Mouse (Mus musculus): ENCODE measurements around the gene Naif1. TPM values are rescaled to one million over a fixed set of nuclear protein-coding genes. Genes with fewer than 3 reads are reported as not detected.

The Naif1 gene
- total RNA-seq, 4 experiments from 2014 or later = 3.8 to 4.1 (median 3.9) TPM

- DNase-seq (ENCODE audit: low spot score in 2 of 2) = no peak
Observed at GRCm38 (mm10) chr2:32500461-32500860, 50.2 kb downstream of the Naif1 start.

GRCm38 (mm10) chr2:32501754-32502324 lies 51.6 kb downstream of the Naif1 start:
- DNase-seq (ENCODE audit: low spot score in 2 of 2) = no peak

- DNase-seq (ENCODE audit: low spot score in 2 of 2) = no peak
Observed at GRCm38 (mm10) chr2:32502843-32503242, 52.6 kb downstream of the Naif1 start.

DNA sequence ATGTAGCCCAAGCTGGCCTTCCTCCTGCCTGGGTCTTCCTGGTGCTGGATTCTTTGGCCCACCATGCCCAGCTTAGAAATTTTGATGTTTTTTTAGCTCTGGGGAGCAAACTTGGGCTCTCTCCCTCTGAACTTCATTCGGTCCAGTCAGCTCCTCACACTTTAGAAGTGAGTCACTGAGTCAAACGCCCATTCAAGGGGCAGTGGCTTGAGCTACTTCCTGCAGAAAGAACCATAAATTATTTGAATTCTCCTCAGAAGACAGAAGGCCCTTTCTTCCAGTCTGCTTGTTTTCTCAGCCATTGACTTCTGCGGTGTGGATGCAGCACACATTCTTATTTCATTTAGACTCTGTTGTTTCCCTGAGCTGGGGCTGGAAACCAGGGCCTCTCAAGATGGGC lies 53.3 kb downstream of the Naif1 start:
- no peak for DNase-seq (ENCODE audit: low spot score in 2 of 2)

- DNase-seq (ENCODE audit: low spot score in 2 of 2) = no peak
Observed at GRCm38 (mm10) chr2:32505536-32505935, 55.3 kb downstream of the Naif1 start.

Other genes starting within 250 kb of the Naif1 start
- 10 to 100 TPM; 18.8 to 22.0 (median 19.8) TPM for gene Pomt1, start 213.9 kb upstream of the Naif1 start, total RNA-seq (2022)
- gene Uck1, start 190.3 kb upstream of the Naif1 start, total RNA-seq (2022) = 10 to 100 TPM; 42.9 to 51.6 (median 49.4) TPM
- 10 to 100 TPM; 87.7 to 91.0 (median 89.3) TPM for gene Golga2, start 163.1 kb upstream of the Naif1 start, total RNA-seq (2022)
- gene Swi5, start 162.4 kb upstream of the Naif1 start, total RNA-seq (2022) = 100 to 1,000 TPM; 204 to 222 (median 213) TPM
- gene Ciz1, start 98.1 kb upstream of the Naif1 start, total RNA-seq (2022) = 10 to 100 TPM; 65.8 to 82.5 (median 75.7) TPM
- gene Dnm1, start 97.1 kb upstream of the Naif1 start, total RNA-seq (2022) = 1,000 to 10,000 TPM; 1,127 to 1,189 (median 1,146) TPM
- 100 to 1,000 TPM; 226 to 280 (median 259) TPM for gene 1110008P14Rik, start 68.5 kb upstream of the Naif1 start, total RNA-seq (2022)
- under 1 TPM; 0.50 to 0.81 (median 0.63) TPM for gene Lcn2, start 62.2 kb upstream of the Naif1 start, total RNA-seq (2022)
- 10 to 100 TPM; 46.9 to 51.4 (median 49.9) TPM for gene Ptges2, start 54.6 kb upstream of the Naif1 start, total RNA-seq (2022)
- gene Slc25a25, start 988 bp downstream of the Naif1 start, total RNA-seq (2022) = 10 to 100 TPM; 56.5 to 66.1 (median 60.9) TPM
- gene Fam102a, start 84.9 kb downstream of the Naif1 start, total RNA-seq (2022) = 10 to 100 TPM; 69.0 to 78.6 (median 70.5) TPM
- 10 to 100 TPM; 71.2 to 78.7 (median 72.8) TPM for gene Dpm2, start 120.4 kb downstream of the Naif1 start, total RNA-seq (2022)
- gene Pip5kl1, start 124.3 kb downstream of the Naif1 start, total RNA-seq (2022) = 10 to 100 TPM in 2 of 4 experiments, 1 to 10 TPM in 2; 9.3 to 11.0 (median 10.0) TPM
- 1 to 10 TPM in 2 of 4 experiments, under 1 TPM in 2; 0.84 to 2.4 (median 1.1) TPM for gene 9430097D07Rik, start 125.2 kb downstream of the Naif1 start, total RNA-seq (2022)
- gene St6galnac4, start 136.6 kb downstream of the Naif1 start, total RNA-seq (2022) = 10 to 100 TPM; 33.9 to 36.5 (median 34.8) TPM
- 100 to 1,000 TPM; 110 to 142 (median 119) TPM for gene St6galnac6, start 149.3 kb downstream of the Naif1 start, total RNA-seq (2022)
- gene Ak1, start 171.3 kb downstream of the Naif1 start, total RNA-seq (2022) = 100 to 1,000 TPM; 143 to 158 (median 151) TPM
- 10 to 100 TPM; 19.5 to 22.0 (median 21.4) TPM for gene Eng, start 196.1 kb downstream of the Naif1 start, total RNA-seq (2022)

Measured in left cerebral cortex, adult 8-10 months (tissue).